Mouse (Mus musculus): ENCODE data around the gene Atp8a2.

Gene Atp8a2

DNA sequence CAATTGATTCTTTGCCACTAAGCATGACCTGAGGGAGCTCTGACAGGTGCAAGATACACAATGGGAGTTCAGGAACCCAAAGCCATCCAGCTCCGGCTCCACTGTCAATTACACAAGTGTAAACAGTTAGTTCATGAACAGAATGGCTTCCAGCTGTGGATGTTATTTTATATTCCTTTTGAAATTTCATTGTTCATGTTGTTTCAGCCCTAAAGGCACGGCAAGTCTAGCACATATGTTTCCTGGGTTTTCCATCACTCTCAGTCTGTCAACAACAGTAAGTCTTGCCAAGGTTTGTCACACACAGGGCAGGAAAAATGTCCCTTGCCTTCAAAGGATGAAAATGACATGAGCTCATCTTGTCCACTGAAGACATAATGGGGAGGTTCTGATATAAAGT is 166.3 kb downstream of the Atp8a2 start:
- DNase-seq (ENCODE audit: inconsistent age in 2 of 2, low spot score in 1 of 2) = no peak

DNA sequence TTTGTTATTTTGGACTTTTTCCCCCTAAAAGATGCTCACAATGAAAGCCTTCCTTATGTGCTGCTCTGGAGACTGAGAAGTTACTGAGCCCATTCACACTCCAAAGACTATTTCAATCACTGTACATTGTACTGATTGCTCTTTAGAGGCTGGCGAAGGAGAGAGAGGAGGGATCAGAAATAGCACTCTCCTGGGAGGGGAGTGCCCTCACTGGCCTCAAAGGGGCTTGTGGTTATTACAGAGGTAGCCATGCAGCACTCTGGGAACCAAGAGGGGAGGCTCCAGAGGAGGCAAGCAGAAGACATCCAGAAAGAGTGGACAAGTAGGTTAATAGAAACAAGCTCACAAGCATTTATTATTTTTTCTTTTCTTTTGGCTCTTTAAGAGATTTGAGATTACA is 169.8 kb downstream of the Atp8a2 start:
- DNase-seq (ENCODE audit: inconsistent age in 2 of 2, low spot score in 1 of 2) = no peak

DNA sequence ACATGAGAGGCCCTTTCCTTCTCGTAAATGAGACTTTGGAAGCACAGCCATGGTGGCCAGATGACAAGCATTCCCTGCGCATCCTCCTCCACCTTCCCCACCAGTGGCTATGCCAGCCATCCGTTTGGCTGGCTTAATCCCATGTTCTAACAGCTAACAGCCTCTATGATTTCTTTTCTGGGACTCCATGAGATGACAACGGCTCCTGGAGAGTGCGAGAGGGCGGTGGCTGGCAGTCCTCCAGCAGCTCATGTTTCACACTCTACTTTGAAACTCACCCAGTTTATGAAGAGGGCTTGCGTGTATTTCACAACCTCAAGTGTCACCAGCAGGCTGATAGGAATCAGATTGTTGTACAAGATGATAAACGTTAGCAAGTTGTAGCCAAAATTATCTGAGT is 170.3 kb downstream of the Atp8a2 start:
- DNase-seq (ENCODE audit: inconsistent age in 2 of 2, low spot score in 1 of 2) = peak in 1 of 2 experiments; percentile 45

DNA sequence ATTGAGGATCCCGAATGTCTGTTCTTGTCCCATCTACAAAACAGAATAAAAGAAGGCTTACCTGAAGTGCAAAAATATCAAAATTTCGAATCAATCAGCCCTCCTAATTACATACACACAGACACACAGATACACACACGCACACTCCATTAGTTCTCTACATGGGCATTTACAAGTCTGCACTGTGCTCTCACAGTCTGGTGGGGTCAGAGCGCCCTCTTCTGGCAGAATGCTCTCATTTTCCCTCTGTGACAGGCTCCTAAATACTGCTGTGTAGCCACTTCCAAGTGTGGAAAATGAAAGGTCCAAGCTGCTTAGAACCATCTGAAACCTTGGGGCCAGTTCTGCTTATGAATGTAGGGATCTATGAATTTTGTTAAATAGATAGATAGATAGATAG is 181.1 kb downstream of the Atp8a2 start:
- DNase-seq (ENCODE audit: inconsistent age in 2 of 2, low spot score in 1 of 2) = peak; percentile 72 to 90

DNA sequence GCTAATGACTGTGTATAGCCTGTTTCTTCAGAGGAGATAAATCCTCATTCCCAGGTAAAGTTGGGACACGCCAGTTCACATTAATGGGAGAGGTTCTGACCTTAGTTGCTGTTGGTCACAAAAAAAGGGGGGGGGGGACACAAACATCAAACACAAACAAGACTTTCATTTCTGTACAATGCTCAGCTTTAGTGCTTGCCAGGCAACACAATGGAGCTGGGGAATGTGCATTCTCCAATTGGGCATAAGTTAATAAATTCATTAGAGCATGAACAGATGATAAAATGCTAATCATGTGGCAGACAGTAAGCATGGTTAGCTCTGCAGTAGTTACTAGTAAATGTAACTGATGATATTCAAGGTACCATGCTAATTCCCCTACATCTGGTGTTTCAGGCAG is 195.2 kb downstream of the Atp8a2 start:
- no peak for DNase-seq (ENCODE audit: inconsistent age in 2 of 2, low spot score in 1 of 2)

DNA sequence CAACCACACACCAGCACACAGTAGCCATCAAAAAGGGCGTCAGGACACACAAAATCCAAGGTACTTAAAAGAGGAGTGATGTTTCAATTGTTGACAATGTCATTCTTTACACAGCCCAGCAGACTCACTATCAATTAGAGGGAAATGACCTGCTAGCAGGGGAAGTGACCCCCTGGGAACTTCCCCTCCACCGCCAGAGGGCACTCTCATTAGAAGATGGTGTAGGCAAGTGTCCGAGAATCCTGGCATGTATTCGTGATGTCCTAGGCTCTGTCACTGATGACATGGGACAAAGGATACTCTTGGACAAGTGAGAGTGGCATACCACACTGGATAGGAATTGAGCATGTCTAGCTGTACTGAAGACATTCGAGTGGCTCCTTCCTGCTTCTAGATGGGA is 208.1 kb downstream of the Atp8a2 start:
- peak in 1 of 2 experiments; percentile 49 for DNase-seq (ENCODE audit: inconsistent age in 2 of 2, low spot score in 1 of 2)

DNA sequence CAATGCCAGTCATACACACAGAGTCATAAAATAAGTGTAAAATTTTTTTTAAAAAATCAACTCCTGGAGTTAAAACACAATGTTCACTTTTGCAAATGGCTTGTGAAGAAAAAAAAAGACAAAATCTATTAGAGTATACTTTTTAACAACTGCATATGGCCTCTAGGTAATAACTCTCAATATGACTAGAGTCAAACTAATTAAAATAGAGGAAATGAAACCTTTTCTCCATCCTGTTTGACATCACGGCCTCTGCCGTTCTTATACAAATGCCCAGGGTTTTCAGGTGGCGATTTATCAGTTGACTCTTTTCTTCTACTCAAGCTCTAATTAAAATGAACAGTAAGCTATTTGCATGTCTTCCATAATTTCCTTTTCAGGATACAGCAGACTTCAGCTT is 209.0 kb downstream of the Atp8a2 start:
- no peak for DNase-seq (ENCODE audit: inconsistent age in 2 of 2, low spot score in 1 of 2)

DNA sequence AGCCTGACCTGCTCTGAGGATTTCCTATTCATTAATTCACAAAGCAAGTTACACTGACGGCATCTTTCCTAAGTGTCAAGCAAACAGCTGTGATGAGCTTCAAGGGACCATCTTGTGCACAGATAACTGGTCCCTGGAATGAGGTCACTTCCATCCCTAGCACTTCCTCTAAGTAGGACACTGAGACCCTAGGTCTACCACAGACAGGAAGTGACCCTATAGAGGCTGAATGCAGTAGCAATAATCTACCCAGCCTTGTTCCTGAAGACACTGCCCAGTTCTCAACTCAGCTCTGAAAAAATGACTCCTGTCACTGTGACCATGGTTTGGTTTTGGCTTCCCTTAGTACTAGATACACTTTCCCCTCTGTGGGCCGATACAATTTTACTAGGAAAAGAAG is 219.0 kb downstream of the Atp8a2 start:
- DNase-seq (ENCODE audit: inconsistent age in 2 of 2, low spot score in 1 of 2) = no peak

DNA sequence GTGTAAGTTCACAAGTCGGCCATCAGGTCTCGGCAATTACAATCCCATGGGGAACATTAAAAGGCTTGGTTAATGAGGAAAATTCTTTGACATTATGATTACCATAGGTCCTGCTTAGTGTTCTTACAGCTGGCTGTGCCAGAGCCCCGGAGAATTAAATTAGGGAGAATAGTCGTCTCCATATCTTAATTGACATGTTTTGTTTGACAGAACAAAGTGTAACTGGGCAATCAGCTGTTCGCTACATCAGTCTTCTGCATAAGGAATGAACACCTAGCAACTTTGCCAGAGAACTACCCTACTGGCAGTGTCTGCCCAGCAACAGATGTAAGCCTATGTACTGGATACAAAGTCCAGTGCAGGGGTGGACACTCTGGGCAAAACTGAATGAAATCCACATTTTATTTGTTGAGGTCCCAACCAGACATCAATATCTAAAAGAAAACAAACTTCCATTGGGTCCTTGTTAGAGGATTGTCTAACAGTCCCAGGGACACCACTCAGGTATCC is 225.7 kb downstream of the Atp8a2 start:
- DNase-seq (ENCODE audit: inconsistent age in 2 of 2, low spot score in 1 of 2) = no peak

DNA sequence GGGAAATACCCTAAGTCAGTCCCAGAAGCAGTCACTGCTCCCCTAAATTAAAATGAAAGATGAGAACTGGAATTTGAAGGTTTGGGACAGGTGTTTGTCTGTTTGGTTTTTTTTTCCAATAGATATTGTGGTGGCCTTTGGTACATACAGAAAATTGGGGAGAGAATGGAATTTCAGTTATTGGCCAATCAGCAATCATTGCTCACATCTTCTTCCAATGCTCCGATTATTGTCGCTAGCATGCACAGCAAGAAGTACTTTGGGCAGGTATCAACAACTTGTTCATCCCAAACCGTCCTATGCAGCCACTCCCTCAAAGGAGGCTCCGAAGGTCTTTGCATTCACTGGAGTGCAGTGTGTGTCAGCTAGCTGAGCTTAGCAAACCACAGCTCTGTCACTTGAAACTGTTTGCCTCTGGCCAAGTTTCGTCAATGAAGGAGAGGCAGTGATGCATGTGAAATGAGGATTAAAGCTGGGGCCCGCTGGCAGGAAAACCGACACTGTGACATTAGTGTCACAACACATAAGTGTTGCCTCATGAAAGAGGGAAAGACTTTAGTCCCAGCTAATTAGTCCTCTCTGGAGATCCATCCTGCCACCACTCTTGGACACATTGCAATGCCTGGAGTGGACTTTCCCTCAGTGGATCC is 227.4 kb downstream of the Atp8a2 start:
- no peak for DNase-seq (ENCODE audit: inconsistent age in 2 of 2, low spot score in 1 of 2)

DNA sequence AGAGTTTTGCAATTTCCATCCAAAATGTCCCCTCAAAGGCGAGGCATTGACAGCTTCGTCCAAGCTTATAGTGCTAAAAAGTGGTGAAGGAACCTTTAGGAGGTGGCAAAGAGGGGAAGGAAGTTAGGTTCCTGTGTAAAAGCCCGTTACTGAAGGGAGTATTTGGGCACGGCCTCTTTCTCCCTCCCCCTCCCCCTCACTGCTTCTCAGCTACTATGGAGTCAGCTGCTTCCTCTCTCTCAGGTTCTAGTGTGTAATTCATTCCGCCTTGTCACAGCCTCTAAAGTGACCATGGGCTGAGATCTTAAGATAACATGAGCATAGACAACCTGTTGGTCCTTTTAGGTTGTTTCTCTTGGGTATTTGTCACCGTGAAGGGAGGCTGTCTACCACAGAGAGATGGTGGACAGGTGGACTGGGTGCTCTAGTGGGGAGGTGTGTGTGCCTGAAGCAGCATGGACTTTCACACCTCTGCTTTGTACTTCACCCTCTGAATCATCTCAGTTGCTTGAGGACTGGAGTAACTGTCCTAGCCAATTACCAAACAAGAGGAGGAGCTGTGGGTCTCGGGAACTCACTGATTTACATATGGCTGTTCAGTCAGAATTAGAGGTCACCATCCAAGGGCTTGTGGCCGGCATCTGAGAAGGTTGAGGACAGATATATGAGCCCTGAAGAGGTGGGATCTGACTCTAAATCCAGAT is 229.0 kb downstream of the Atp8a2 start:
- no peak for DNase-seq (ENCODE audit: inconsistent age in 2 of 2, low spot score in 1 of 2)

DNA sequence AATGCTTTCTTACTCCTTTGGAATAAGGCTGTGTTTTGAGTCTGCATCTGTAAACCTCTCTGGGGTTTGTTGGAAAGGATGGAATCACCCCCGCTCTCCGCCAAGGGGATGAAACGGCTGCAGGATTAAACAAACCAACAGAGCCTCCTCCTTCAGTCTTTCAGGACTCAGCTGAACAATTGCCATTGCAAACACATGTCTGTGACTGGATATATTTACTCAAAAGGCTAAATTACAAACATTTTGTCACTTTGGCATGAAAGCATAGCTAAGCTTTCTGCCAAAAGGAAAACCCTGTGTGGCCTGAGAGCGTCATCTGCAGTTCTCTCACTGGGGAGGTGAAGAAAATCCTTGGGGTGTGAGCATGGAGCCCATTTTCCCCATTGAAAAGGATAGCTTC is 230.0 kb downstream of the Atp8a2 start:
- no peak for DNase-seq (ENCODE audit: inconsistent age in 2 of 2, low spot score in 1 of 2)

DNA sequence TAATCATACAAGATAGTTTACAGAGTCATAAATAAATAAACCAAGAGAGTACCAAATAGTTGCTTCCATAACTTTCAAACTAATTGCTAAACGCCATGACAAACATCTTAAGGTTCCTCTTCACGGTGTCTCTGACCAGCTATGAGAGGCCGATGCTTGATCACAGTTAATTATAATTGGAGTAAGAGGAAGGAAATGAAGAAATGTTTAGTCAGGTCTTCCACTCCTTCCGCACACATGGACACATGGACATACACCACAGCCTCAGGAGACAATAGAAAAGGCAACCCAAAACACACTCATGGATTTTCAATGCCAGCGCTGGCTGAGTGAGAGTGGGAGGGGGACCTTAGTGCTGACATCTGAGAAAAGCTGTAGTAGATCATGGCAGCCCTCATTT is 232.4 kb downstream of the Atp8a2 start:
- DNase-seq (ENCODE audit: inconsistent age in 2 of 2, low spot score in 1 of 2) = no peak

DNA sequence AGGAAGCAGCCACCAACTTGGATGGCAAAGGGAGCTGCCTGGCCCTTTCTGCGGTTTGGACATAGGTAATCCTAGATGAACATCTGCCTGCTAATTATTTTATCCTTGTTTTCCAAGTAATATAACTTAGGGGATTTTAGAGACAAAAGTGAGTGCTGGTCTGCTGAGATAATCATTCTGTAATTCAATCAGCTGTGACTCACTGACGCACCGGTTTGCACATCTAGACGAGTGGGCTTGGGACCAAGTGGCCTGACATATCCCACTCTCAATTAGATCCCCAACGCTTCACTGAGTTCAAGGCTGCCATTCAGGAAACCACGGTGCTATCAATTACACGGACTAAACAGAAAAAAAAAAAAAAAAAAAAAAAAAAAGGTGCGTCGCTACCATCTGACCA is 236.0 kb downstream of the Atp8a2 start:
- DNase-seq (ENCODE audit: inconsistent age in 2 of 2, low spot score in 1 of 2) = no peak

DNA sequence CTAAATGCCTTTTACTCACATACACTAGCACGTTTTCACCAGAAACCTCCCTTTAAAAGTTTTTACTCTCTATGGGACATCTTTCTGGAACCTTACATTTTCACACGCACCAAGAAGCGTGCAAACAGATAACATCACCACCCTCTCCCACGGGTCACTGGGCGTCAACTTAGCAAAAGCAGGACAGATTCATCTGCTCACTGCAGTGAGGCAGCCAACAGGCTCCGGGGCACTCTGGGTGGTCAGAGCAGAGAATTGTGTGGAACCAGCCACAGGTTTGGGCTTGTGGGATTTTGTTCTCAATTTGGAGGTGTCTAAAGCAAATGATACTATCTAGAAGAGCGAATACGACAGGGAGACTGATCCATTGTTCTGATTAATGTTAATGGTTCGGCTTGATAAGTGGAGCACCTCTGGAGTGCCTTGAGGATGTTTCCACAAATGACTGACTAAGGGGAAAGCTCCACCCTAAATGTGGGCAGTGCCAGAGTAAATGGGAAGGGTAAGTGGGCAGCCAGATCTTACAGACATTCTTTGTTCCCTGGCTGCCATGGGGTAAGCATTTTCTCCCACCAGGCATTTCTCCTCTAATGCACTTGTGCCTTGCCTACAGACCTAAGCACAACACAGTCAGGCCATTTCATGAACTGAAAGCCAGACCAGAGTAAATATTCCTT is 236.6 kb downstream of the Atp8a2 start:
- no peak for DNase-seq (ENCODE audit: inconsistent age in 2 of 2, low spot score in 1 of 2)

DNA sequence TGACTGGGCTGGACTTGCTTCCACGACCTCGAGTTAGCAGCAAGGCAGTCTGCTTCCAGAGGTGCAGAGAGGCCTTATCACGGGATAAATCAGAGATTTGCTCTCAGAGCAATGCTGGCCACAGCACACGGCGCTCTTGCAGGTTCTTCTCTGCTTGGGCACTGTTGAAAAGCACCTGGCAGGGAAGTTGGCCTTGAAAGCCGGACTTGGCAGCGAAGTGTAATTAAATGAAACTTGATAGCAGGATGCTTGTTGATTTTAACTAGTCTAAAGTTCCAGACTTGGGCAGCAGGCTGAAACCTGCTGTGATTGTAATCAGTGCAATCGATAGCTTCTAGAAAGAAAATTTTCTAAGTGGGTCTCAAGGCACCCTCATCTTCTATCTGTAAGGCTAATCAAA is 237.3 kb downstream of the Atp8a2 start:
- no peak for DNase-seq (ENCODE audit: inconsistent age in 2 of 2, low spot score in 1 of 2)

DNA sequence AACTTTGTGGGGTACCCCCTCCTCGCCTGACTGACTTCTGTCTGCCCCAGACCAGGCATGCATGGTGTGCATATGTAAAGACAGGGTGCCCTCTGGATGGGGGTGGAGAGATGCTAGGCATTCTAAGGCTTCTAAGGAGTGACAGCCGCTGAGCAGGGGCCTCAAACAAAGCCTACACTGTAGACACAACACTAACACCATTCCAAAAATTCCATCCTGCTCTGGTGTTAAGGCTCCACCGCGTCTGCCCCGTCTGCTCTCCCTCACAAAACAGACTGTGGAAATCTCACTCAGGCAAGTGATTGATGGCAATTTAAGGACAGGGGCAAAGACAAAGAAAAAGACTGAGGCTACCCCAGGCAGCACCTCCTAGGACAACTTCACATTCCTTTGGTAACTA is 247.0 kb downstream of the Atp8a2 start:
- DNase-seq (ENCODE audit: inconsistent age in 2 of 2, low spot score in 1 of 2) = no peak

DNA sequence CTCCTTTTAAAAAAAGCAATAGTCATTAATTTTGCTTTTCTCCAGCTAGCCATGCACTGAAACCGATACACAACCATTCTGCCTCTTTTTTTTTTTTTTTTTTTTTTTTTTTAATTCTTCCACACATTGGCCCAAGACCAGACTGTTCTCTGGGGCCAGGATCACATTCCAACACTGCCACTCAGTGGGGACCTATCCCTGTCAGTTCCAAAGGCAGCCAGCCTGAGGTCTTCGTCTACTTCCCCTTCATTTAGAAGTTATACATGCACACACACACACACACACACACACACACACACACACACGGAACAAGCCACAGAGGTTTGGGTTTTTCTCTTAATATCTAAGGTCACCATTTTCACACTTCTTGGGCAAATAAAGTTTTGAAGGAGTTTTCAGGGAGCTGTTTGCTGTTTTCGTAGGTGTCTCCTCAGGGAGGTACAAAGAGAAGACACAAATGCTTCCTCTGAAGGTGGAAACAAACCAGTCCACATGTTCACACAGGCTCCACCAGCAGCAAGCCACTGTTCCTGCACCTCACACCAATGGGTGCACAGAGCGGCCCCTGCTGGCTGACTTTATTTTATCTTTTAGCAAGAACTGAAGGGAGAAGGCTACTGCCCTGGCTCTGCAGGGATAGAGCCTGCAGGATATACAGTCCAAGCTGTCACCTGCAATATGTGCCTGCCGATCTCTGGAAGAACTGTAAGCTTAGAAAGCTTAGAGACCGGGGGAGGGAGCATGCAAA is 253.9 kb downstream of the Atp8a2 start:
- peak; percentile 75 to 94 for DNase-seq (ENCODE audit: inconsistent age in 2 of 2, low spot score in 1 of 2)

DNA sequence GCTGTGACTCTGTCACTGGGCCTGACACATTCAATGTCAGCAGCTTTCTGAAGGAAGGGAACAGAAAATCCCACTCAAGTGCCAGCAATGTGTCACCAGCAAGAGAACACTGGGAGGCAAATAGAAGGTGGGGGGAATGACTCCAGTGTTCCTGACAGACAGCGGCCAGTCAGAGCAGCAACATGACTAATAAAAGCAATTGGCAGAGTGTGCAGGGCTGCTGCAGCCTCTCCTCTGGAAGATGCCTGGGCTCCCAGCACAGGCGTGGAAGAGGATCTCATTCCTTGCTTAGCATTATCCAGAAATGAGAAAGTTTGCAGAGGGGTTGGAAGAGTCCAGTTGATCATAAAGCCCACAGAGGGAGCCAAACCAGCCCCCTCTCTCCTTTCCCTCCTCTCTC is 254.8 kb downstream of the Atp8a2 start:
- DNase-seq (ENCODE audit: inconsistent age in 2 of 2, low spot score in 1 of 2) = peak in 1 of 2 experiments; percentile 13

DNA sequence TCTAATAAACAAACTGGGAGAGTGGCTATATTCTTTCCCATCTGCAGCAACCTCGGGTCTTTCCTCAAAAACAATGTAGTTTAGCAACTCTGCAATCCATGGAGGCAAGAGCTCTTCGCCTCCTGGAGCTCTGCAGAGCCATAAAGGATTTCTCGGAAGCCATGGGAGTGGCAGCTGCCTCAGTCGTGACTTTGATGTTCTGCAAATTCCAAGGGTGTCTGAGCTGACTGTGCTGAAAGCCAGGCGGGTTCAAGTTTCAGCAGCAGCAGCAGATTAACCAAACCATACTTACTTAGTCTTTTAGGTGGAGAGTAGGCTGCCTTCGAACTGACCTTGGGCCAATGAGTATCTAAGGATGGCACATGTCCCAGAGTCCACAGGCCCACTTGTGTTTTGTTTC is 264.6 kb downstream of the Atp8a2 start:
- DNase-seq (ENCODE audit: inconsistent age in 2 of 2, low spot score in 1 of 2) = no peak

DNA sequence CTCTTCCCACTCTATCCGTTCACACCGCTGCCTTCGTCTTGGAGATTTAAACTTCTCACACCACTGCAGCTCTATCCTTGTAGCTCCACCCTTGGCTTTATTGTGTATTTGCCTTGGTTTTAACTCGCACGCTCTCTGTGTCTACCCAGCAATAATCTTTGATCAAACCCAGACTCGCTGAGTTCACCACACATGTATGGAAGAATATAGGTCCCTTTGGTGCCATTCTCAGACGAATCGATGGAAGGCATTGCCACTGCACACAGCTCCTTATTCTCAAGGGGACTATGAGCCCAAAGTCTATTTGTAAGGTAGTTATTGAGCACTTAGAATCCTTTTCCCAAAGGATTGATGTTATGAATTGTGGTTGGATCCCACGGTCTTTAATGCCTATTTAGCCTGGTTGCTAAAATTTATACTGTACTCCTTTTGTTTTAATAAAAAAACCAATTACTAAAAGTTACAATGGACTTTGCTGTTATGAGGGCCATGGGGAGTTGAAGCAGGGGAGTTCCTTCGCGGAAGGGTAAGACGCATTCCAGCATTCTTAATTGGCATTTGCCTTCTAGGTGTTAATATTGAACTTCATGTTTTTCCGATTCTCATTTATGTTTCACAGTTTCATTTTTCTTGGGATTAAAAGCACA is 265.4 kb downstream of the Atp8a2 start:
- no peak for DNase-seq (ENCODE audit: inconsistent age in 2 of 2, low spot score in 1 of 2)

Data from adrenal gland, adult (tissue).